Mouse (Mus musculus) spleen, postnatal 4 days (tissue): ENCODE results near the gene Serpina12.

Source experiments
- DNase-seq, 2 experiments: peaks; one replicate each; pipeline ENCODE4 v3.0.0; 2022; ENCODE audit warnings: low spot score in 2 of 2

Gene Serpina12

DNA sequence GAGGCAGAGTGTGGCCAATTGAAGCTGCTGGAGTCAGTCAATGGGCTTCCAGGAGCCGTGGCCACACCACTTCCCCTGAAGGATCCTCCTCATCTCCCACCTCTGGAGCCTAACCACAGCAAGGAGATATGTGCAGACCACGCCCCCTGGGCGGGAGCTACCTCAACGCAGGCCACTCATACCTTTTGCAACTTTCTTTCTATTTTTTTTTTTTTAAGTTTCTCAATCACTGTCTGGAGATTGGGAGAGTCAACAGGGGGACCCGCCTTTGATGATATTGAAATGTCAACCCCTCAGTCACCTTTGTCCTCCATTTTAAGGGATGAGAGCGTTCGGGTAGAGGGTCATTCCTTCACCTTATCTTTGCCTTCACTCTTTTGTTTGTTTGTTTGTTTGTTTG is at the start of gene Serpina12:
Gene Serpina12 (minus strand): TSS at position 101 of the 400 bp plus-strand sequence.
- no peak for DNase-seq

- no peak for DNase-seq
Measured at GRCm38 (mm10) chr12:104091303-104091702, 47.1 kb upstream of the Serpina12 start.

GRCm38 (mm10) chr12:104090119-104090518 is 45.9 kb upstream of the Serpina12 start:
- DNase-seq = no peak

DNA sequence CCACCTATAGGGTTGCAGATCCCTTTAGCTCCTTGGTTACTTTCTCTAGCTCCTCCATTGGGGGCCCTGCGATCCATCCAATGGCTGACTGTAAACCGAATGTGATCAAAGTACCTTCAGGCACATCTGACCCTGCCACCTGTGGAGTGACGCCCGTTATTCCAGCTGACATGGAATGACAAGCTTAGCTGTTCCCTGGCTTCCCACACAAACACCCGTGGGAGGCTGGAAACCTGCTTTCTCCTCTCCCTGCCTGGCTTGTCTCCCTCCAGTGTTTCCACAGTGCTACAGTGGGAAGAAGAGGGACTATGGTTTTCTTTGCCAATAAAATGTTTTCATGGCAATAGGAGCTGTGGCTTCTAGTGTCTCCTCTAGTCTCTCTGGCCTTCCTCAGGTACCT is 28.0 kb upstream of the Serpina12 start:
- DNase-seq = no peak

GRCm38 (mm10) chr12:104071708-104072107 is 27.5 kb upstream of the Serpina12 start:
- no peak for DNase-seq

GRCm38 (mm10) chr12:104069620-104070019 is 25.4 kb upstream of the Serpina12 start:
- peak; percentile 29 to 70 for DNase-seq

DNA sequence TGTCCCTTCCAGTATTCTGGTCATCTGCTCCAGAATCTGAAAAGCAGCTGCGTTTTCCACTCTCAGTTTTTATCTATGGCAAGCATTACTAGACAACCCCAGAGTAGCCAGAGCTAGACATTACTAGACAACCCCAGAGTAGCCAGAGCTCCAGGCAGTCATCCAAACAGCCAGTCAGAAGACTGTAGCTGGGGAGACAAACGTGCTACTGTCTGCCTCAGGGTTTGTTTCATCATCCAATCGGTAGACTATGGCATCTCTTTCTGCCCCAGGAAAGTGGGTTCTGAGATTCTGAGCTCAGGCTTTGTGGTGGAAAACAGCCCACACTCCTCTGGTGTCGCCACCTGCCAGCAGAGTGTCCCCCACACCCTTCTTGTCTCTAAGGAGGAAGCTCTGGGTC is 23.3 kb upstream of the Serpina12 start:
- no peak for DNase-seq

DNA sequence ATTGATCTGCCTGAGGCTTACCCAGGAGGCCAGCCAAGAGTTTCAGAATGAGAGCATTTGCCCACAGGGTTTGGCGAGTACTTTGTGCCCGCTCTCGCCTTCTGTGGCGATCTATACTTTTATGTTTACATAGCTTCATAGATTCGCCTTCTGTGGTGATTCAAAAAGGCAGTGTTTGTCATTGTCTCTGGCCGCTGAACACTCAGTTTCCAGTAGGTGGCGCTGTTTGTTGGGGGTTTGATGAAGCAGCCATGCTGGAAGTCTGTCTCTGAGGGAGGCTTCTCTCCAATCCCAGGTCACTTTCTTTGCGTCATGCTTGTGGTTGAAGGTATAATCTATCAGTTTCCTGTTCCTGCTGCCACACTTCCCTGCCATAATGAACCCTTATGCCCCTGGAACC is 22.0 kb upstream of the Serpina12 start:
- DNase-seq = peak; percentile 43 to 75

GRCm38 (mm10) chr12:104064996-104065395 is 20.8 kb upstream of the Serpina12 start:
- no peak for DNase-seq

GRCm38 (mm10) chr12:104064532-104064931 is 20.3 kb upstream of the Serpina12 start:
- DNase-seq = no peak

GRCm38 (mm10) chr12:104061862-104062261 is 17.6 kb upstream of the Serpina12 start:
- DNase-seq = no peak

GRCm38 (mm10) chr12:104060126-104060525 is 15.9 kb upstream of the Serpina12 start:
- no peak for DNase-seq

DNA sequence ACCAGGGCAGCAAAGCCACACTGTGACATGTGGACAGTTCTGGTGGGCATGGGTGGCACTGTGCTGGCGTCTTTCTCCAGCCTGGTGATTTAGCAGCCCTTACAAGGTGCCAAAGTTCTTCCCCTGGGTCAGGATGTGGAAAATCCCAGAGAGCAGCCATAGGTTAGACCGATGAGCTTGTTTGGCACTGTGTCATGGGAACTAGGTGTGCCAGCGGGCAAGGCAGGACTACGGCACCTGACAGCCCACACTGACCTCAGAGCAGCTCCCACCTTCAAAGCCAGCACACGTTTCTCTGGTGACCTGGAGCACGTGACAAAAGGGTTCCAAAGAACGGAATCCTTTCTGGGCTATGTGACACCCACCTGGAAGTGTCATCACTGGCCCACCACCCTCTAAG is 13.3 kb upstream of the Serpina12 start:
- DNase-seq = no peak

- DNase-seq = no peak
Measured at GRCm38 (mm10) chr12:104057050-104057449, 12.8 kb upstream of the Serpina12 start.

GRCm38 (mm10) chr12:104055755-104056154 is 11.5 kb upstream of the Serpina12 start:
- DNase-seq = no peak

DNA sequence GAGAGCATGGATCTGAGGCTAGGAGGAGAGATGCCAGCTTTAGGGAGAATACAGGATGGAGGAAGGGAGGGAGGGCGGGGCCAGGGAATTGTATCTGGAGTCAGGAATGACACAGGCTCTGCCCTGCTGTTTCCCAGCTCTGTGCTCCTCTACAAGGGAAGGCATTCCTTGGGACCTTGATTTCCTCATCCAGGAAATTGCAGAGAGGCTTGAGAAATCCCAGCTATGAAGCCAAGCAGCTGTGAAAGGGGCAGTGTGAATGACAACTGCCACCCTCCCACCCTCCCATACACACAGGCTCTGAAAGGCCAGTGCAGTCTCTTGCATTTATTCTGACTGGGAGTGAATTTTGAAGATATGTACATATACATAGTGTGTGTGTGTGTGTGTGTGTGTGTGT is 9.8 kb upstream of the Serpina12 start:
- no peak for DNase-seq

DNA sequence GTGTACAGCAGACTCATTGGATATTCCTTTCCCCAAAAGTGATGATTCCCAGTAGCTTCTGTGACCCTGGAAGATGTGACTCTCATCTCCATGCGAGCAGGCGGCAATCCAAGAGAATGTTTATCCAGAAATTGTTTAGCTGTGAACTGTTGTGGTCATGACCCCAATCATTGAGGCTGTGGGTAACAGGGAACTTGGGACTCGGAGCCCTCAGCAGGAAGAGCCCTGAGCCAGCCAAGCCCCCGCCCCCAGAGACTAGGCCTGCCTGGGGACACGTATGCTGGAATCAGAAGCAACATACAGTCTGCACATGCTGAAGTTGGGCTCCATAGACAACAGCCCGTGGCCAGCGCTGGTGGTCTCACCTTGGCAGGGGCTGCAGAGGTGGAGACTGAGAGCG is 1.5 kb upstream of the Serpina12 start:
- DNase-seq = no peak

GRCm38 (mm10) chr12:104042753-104043152 is 1.5 kb downstream of the Serpina12 start:
- DNase-seq = no peak

GRCm38 (mm10) chr12:104041401-104041800 is 2.8 kb downstream of the Serpina12 start:
- no peak for DNase-seq

DNA sequence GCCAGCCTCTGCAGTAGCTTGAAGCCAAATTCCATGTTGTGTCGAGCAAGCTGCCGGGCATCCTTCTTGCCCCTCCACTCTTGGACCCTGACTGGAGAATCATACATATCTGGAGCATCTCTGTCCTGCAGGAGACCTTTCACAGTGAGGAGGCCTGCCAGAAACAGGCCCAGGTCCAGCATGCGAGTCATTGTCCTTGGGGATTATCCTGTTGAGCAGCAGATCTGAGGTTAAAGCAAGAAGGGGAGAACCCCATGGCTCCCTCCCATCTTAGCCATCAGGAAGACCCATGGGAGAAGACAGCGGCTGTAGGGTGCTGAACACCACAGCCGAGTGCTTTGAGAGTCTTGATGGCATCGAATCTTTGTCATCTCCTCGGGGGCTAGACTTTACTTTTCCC is 6.1 kb downstream of the Serpina12 start:
- no peak for DNase-seq

GRCm38 (mm10) chr12:104033752-104034151 is 10.5 kb downstream of the Serpina12 start:
- no peak for DNase-seq

- DNase-seq = no peak
Measured at GRCm38 (mm10) chr12:104029986-104030385, 14.3 kb downstream of the Serpina12 start.

DNA sequence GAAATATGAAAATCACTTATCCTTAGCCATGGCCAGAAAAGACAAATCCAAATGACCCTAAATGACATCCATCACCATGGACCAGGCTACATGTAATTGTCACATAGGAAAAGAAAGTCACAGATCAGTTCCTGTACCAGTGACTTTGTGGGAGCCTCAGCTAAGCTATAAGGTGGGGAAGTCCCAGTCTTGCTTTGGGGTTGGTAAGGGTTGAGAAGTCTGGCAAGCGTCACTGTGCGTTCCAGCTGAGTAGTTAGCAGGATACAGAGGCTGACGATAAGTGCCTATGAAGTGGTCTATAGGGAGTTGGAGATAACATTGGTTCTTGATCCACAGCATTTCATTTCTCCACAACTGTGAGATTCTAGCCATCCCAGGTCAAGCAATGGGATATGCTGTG is 29.0 kb downstream of the Serpina12 start:
- no peak for DNase-seq

DNA sequence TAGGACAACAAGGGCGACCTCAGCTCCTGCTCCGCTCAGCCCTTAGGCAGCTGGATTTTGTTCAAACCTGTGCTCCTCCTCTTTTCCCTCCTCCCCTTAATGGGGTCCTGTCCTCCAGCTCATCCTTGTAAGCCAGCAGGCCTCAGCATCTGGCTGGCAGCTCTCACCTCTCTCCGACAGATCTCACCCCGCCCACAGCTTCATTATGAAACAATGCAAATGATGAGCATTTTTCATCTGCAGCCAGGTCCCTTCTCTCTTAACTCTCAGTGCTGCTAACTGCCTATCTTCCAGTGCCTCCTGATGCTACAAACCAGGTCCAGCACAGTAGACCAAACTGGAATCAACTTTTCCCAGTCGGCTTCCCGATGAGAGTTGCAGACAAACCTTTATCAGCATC is 30.6 kb downstream of the Serpina12 start, which contains the start of gene Serpina9:
Gene Serpina9 (minus strand): TSS at position 136 of the 400 bp plus-strand sequence.
- DNase-seq = no peak

- DNase-seq = no peak
Measured at GRCm38 (mm10) chr12:104004689-104005088, 39.6 kb downstream of the Serpina12 start.
